Mouse (Mus musculus) heart, adult 11 months (tissue): ENCODE measurements around the gene Stard13.

Source experiments
- DNase-seq: peaks from one replicate; pipeline ENCODE4 v3.0.0; 2022

The Stard13 gene

DNA sequence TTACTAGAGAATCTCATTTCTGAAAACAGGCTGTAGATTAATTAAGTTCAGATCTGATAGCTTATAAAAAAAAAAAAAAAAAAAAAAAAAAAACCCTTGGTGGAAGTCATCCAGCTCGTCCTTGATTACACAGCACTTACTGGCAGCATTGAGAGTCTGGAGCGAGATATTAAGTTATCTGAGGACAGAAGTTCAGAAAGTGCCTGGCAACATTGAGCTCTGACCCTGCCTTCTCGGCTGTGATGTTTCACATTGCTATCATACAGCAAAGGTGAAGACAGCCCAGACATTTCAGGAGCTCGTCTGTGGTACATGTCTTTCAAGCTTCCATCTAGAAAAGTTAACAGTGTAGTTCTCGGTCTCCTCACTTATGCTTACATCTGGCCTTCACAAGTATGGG is 95.7 kb downstream of the Stard13 start:
- peak; percentile 87 for DNase-seq

- peak; percentile 30 for DNase-seq
Observed at GRCm38 (mm10) chr5:151137311-151137710, 96.3 kb downstream of the Stard13 start.

- DNase-seq = peak; percentile 80
Observed at GRCm38 (mm10) chr5:151135965-151136364, 97.7 kb downstream of the Stard13 start.

DNA sequence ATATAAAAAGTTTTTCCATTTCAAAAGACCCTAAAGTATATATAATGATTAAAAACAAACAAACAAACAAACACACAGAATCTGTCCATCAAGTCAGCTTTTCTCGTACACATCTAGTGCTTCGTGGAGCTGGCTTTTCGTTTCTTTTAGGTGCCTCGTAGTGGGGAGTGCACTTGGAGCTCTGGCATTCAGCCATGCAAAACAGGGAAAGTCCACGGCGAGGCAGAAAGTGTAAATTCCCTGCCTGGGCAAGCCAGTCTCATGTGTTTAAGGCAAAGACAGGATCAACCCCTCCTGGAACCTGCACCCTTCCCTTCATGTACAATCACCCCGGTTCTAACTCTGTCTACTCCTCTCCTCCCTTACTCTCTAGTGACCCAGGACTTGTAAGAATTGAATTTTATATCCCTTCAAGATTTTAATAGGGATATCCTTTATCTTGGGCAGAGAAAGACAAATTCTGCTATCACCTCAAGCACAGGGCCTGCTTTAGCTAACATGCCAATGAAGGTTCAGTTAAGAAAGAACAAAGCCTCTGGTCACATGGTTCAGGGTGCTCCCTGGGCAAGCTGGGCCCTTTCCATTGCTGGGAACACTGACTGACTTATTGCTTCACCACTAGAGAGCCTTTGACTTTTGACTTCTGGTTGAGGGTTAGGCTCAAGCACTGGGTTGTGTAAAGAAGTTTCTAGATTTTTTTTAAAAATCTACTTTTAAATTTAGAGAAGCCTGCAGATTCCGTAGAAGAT is 98.4 kb downstream of the Stard13 start:
- peak; percentile 85 for DNase-seq

GRCm38 (mm10) chr5:151134202-151134601 is 99.4 kb downstream of the Stard13 start:
- peak; percentile 51 for DNase-seq

DNA sequence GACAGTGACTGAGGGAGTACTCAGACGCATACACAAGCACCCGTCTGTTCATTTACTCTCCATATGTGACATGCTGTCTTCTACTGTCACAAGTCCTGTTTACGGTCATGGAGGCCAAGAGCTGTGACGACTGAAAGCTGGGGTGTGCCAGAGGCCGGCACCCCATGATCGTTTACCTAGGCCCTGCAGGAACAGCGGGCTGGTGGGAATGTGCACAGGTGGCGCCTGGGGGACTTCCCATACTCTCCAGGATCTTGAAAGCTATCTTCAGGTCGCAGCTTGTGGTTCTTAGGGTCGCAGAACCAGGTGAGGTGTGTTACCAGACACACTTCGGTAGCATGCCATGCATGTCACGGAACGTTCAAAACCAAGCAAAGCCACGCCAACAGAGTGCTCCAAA is 99.9 kb downstream of the Stard13 start:
- DNase-seq = peak; percentile 82

GRCm38 (mm10) chr5:151129762-151130161 is 103.9 kb downstream of the Stard13 start:
- DNase-seq = peak; percentile 95

- peak; percentile 93 for DNase-seq
Observed at GRCm38 (mm10) chr5:151127298-151127717, 106.3 kb downstream of the Stard13 start.

GRCm38 (mm10) chr5:151126608-151127005 is 107.0 kb downstream of the Stard13 start:
- peak; percentile 77 for DNase-seq

DNA sequence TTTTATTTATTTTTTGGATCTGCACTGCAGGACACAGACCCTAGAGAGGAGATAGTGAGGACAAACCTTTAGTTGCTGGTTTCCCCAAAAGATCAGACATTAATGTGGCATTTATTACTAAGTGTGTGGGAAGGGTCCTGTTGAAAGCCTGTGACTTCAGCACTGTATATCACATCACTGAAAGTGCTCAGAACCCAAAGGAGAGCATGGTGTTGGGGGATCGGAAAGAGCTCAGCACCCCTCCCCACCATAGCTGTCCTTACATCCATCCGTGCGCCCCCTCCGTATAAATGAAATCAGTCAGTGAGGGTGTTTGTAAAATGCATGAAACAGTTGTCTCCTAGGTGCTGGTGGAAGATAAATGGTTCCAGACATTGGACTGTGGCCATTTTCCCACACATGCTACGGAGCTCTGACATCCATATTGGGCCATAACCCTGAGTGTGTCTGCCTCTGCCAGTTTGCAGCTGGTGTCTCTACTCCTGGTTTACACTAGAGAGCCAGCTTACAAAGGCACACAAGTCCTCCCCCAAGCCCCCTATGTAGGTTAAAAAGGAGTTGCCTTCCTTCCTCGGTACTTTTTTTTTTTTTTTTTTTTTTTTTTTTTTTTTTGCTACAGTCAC is 107.5 kb downstream of the Stard13 start:
- DNase-seq = peak; percentile 92

GRCm38 (mm10) chr5:151117846-151118245 is 115.8 kb downstream of the Stard13 start:
- peak; percentile 86 for DNase-seq

DNA sequence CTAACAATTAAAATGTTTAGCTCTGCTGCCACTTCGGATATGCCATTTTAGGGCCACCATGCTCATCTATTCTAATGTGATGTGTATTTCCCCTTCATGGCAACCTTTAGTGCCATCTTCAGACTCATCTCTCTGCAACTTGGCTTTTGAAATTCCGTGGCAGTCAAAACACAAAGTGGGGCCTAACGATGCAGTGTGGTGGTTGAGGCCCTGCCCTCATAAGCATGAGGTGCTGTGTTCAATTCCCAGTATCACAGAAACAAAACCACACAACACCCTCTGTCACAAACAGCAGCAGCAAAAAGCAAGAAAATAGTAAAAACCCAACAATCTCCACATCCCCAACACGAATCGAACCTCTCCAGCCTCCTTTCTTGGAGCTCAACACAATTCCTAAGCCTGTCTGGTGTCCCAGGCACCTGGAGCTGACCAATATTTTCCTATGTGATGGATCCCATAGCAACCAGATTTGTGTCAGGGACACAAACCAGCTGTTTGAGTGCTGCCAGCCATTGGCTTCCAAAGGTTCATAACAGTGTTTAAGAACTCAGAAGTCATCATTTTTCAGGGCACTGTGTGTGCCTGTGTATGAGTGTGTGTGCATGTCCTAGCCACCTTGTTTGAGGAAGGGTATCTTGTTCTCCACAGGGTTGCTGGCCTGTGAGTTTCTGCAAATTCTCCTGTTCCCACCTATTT is 117.3 kb downstream of the Stard13 start:
- peak; percentile 86 for DNase-seq

DNA sequence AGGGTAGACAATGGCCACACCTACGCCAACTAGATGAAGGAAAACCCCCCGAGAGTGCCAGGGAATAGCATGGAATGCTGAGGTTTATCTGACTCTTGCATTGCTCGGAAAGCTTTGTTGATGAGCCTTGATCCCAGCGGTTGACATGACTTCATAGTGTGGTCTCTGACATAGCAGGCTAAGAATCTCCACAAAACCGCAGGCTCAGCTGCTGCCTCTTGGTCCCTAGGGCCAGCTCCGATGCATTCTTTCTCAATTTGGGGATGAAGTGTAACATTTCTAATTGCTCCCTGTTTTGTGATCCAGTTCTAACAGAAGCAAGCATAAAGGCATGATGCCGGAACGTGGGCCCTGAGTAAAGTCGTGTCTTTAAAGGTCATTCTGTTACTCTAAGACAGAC is 120.9 kb downstream of the Stard13 start:
- DNase-seq = peak; percentile 96

DNA sequence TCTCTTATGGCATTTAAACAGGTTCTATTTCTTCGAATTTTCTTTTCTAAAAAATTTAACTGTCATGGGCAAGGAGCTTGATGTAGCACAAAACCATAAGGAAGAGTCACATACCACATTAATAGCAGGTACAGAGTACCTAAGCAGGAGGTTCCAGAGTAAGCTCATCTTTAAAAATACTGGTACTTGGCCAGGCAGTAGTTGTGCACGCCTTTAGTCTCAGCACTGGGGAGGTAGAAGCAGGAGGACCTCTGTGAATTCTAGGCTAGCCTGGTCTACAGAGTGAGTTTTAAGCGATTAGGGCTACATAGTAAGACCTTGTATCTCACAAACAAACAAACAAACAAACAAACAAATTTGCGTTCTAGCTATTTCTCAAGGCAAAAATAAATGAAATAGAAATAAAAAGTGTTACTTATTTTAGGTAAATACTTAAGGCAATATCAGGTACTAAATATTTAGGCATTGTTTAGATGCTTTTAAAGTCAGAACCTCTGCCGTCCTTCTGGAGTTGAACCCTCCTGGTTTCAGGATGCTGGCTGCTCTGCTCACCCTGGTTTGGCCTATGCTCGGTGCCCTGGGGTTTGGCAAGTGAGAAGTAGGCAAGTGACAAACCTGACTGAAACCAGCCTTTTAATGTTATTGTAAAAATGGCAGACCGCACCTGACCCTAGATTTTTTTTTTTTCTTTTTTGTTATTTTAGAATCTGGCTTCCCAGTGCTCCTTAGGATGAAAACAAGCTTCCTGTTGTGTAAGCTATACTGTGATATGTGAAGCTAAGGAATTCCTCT is 122.4 kb downstream of the Stard13 start:
- peak; percentile 64 for DNase-seq

GRCm38 (mm10) chr5:151110461-151110908 is 123.2 kb downstream of the Stard13 start:
- peak; percentile 93 for DNase-seq

DNA sequence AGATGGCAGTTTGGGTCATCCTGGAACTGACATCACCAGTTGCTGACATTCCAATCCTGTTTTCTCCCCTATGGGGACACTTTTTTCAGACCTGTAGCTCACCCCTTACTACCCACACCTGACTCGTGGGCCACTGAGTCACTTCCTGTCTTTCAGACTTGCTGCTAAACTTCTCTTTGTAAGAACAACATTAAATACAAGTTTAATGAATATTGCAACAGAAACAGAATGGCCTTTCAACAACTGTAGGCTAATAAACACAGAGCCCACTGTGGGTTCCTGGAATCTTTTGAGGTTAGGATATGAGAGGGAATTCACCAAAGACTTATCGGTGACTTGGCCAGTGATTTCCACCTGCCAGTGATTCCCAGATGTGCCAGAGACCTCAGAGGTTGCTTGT is 123.8 kb downstream of the Stard13 start:
- peak; percentile 82 for DNase-seq

- peak; percentile 77 for DNase-seq
Observed at GRCm38 (mm10) chr5:151108955-151109354, 124.7 kb downstream of the Stard13 start.

DNA sequence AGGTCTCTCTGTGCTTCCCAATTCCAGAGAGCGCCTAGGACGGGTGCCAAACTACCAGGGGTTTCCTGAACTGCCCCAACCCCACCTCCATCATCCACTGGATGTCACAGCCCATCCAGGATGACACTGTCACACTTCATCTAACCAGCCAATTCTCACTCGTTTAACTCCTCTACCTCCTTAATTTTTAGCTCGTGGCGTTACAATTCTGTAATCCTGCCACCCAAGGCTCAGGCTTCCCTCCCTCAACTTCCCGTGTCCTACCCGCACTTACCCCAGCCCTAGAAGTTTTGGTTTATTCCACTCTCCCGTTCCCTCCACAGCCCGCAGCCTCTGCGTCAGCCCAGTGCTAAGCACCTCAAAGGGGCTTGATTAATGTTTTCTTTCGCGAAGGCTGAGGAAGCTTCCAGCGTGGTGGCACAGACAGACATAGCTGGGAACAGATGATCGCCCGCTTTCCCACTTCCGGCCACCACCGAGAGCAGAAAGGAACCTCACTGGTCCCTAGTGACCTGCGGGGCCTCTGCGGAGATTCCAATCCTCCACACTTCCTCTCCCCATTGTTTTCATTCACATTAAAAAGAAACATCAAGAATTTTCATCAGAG is 125.2 kb downstream of the Stard13 start:
- DNase-seq = peak; percentile 92

DNA sequence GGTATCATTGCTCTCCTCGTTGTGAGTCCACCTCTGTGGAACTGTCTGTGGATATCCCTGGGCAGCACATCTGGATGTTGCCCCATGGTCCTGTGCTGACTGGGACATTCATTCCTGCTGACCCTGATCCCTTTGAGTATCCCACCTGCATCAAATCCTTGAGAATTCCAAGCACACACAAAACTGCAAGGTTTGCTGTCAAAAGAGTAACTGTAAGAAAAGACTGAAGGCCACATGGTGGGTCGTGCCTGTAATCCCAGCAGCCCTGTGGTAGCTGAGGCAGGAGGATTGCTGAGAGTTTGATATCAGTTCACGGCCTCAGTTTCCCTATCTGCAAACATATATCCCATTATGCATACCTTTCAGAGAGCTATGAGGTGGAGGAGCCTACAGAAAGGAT is 126.8 kb downstream of the Stard13 start:
- peak; percentile 61 for DNase-seq

GRCm38 (mm10) chr5:151105054-151105971 is 128.3 kb downstream of the Stard13 start:
- DNase-seq = peak; percentile 63

GRCm38 (mm10) chr5:151104354-151105053 is 129.1 kb downstream of the Stard13 start:
- DNase-seq = peak; percentile 90
